Mouse (Mus musculus) ES-E14 (cell line): ENCODE results near the gene Ankrd12.

Experiments used
- CHD2 ChIP-seq: IDR thresholded peaks from 2 replicates; pipeline ENCODE4 v1.6.1; 2014; ENCODE audit warnings: mild to moderate bottlenecking, low read depth, low read length, inconsistent platforms
- ZNF384 ChIP-seq: IDR thresholded peaks from 2 replicates; pipeline ENCODE4 v1.6.1; 2012; ENCODE audit warnings: low read depth, low read length, inconsistent platforms

DNA sequence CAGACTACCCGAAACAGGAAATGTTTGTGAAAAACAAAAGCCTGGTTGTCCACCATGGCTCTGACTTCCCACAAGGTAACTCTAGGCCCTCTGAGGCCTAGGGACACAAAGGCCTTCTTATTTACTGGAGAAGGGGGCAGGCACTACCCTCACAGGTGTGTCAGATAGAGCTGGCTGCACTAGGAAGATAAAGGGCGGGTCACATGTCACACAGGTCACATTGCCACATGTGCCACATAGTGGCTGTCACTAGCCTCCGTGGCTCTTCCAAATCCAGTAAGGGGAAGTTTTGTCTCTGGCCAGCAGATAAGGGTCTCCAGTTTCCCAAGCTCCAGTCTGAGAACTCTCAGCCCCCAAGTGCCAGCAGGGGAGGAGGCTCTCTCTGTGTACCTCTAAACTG, 157.7 kb downstream of the Ankrd12 start:
- TF ChIP-seq CHD2 (no peak), ZNF384 (no peak)
